Mouse (Mus musculus) CH12.LX (cell line): Measurements from ENCODE around the gene Tmem185a. TPM values are rescaled to one million over a fixed set of nuclear protein-coding genes. Genes with fewer than 3 reads are reported as not detected.

Experiments
- DNase-seq: peaks from one replicate; pipeline ENCODE4 v3.0.0-alpha.2; 2013; ENCODE audit errors: extremely low read depth
- H3K27ac ChIP-seq: 2 replicates; pipeline ENCODE4 v1.5.1; 2012; ENCODE audit warnings: low read depth, mild to moderate bottlenecking, control low read depth, moderate library complexity; ENCODE audit not compliant: insufficient read depth
- H3K27me3 ChIP-seq: replicated peaks from 2 replicates; pipeline ENCODE3; 2012; ENCODE audit warnings: inconsistent platforms
- H3K36me3 ChIP-seq, 2 experiments: replicated peaks in 1 of 2; 2 replicates each; pipeline versions ENCODE3 to v1.6.1; 2012; ENCODE audit warnings: inconsistent platforms in 1 of 2, low read length in 1 of 2, mild to moderate bottlenecking in 1 of 2, mixed read lengths in 1 of 2, moderate library complexity in 1 of 2; ENCODE audit not compliant: control insufficient read depth in 1 of 2, insufficient read depth in 1 of 2
- H3K4me1 ChIP-seq, 2 experiments: 2 replicates each; pipeline ENCODE4 v1.6.1; 2012; ENCODE audit warnings: inconsistent platforms in 1 of 2, moderate library complexity in 1 of 2; ENCODE audit not compliant: insufficient read depth in 2 of 2, control insufficient read depth in 1 of 2
- H3K4me2 ChIP-seq: 2 replicates; pipeline ENCODE4 v1.6.1; 2012; ENCODE audit warnings: low read depth, mild to moderate bottlenecking, control low read depth; ENCODE audit not compliant: poor library complexity, insufficient read depth, severe bottlenecking
- H3K4me3 ChIP-seq, 3 experiments: fragments of 150-350 bp in 1 of 3; sonication (generic) in 1 of 3; replicated peaks in 1 of 3; 2 replicates each; pipeline versions ENCODE3 to v1.5.1; 2011 to 2012; ENCODE audit warnings: low read depth in 2 of 3, low read length in 2 of 3, mild to moderate bottlenecking in 2 of 3, moderate library complexity in 2 of 3, control low read depth in 1 of 3, improper control_type of control experiment in 1 of 3, inconsistent platforms in 1 of 3, mixed read lengths in 1 of 3; ENCODE audit not compliant: poor library complexity in 1 of 3
- H3K79me2 ChIP-seq: replicated peaks from 2 replicates; pipeline ENCODE4 v1.6.1; 2012; ENCODE audit warnings: mild to moderate bottlenecking, moderate library complexity; ENCODE audit not compliant: control insufficient read depth, poor library complexity, insufficient read depth, severe bottlenecking; ENCODE audit errors: extremely low read depth
- H3K9ac ChIP-seq: 2 replicates; pipeline ENCODE4 v1.6.1; 2012; ENCODE audit warnings: low read depth, mild to moderate bottlenecking, control low read depth, moderate library complexity; ENCODE audit not compliant: insufficient read depth
- H3K9me3 ChIP-seq: replicated peaks from 2 replicates; pipeline ENCODE3; 2012; ENCODE audit warnings: low read length, inconsistent platforms, mixed read lengths
- BHLHE40 ChIP-seq: IDR thresholded peaks from 2 replicates; pipeline ENCODE4 v1.6.1; 2011; ENCODE audit warnings: mild to moderate bottlenecking, low read depth, low read length, improper control_type of control experiment
- CHD2 ChIP-seq: IDR thresholded peaks from 2 replicates; pipeline ENCODE4 v1.6.1; 2011; ENCODE audit warnings: low read length, improper control_type of control experiment
- CTCF ChIP-seq, 2 experiments: IDR thresholded peaks in 1 of 2; conservative IDR thresholded peaks in 1 of 2; 2 replicates each; pipeline ENCODE4 v1.5.1; 2011 to 2012; ENCODE audit warnings: low read depth in 2 of 2, low read length in 2 of 2, improper control_type of control experiment in 1 of 2, inconsistent platforms in 1 of 2, mild to moderate bottlenecking in 1 of 2, moderate library complexity in 1 of 2
- E2F4 ChIP-seq: IDR thresholded peaks from 2 replicates; pipeline ENCODE4 v1.6.1; 2011; ENCODE audit warnings: low read depth, low read length, improper control_type of control experiment; ENCODE audit not compliant: insufficient replicate concordance
- ELF1 ChIP-seq: IDR thresholded peaks from 2 replicates; pipeline ENCODE4 v1.6.1; 2014; ENCODE audit warnings: low read depth, mild to moderate bottlenecking, inconsistent platforms, low read length, improper control_type of control experiment
- EP300 ChIP-seq: IDR thresholded peaks from 2 replicates; pipeline ENCODE4 v1.6.1; 2011; ENCODE audit warnings: low read length, improper control_type of control experiment
- ETS1 ChIP-seq: conservative IDR thresholded peaks from 2 replicates; pipeline ENCODE4 v1.6.1; 2012; ENCODE audit warnings: low read depth, mild to moderate bottlenecking, inconsistent platforms, low read length, improper control_type of control experiment, moderate library complexity
- HCFC1 ChIP-seq: IDR thresholded peaks from 2 replicates; pipeline ENCODE4 v1.6.1; 2012; ENCODE audit warnings: low read depth, mild to moderate bottlenecking, inconsistent platforms, low read length, improper control_type of control experiment
- JUN ChIP-seq: IDR thresholded peaks from 2 replicates; pipeline ENCODE4 v1.6.1; 2011; ENCODE audit warnings: low read depth, mild to moderate bottlenecking, low read length, improper control_type of control experiment, moderate library complexity; ENCODE audit not compliant: insufficient read depth
- KAT2A ChIP-seq: IDR thresholded peaks from 2 replicates; pipeline ENCODE4 v1.6.1; 2012; ENCODE audit warnings: low read length, improper control_type of control experiment, inconsistent platforms; ENCODE audit not compliant: insufficient replicate concordance
- MAFK ChIP-seq: IDR thresholded peaks from 2 replicates; pipeline ENCODE4 v1.6.1; 2011; ENCODE audit warnings: low read length, improper control_type of control experiment; ENCODE audit not compliant: insufficient replicate concordance
- MEF2A ChIP-seq: IDR thresholded peaks from 2 replicates; pipeline ENCODE4 v1.6.1; 2014; ENCODE audit warnings: low read depth, mild to moderate bottlenecking, inconsistent platforms, low read length, improper control_type of control experiment, borderline replicate concordance
- MXI1 ChIP-seq: IDR thresholded peaks from 2 replicates; pipeline ENCODE4 v1.6.1; 2011; ENCODE audit warnings: mild to moderate bottlenecking, low read depth, low read length, improper control_type of control experiment
- MYC ChIP-seq: IDR thresholded peaks from 2 replicates; pipeline ENCODE4 v1.6.1; 2011; ENCODE audit warnings: low read depth, mild to moderate bottlenecking, improper control_type of control experiment, low read length
- NRF1 ChIP-seq: IDR thresholded peaks from 2 replicates; pipeline ENCODE4 v1.6.1; 2014; ENCODE audit warnings: low read depth, mild to moderate bottlenecking, inconsistent platforms, low read length, improper control_type of control experiment, moderate library complexity
- PAX5 ChIP-seq: IDR thresholded peaks from 2 replicates; pipeline ENCODE4 v1.6.1; 2012; ENCODE audit warnings: low read length, inconsistent platforms, mixed read lengths
- POLR2A ChIP-seq: IDR thresholded peaks from 2 replicates; pipeline ENCODE4 v1.6.1; 2011; ENCODE audit warnings: low read depth, mild to moderate bottlenecking, improper control_type of control experiment, low read length
- POLR2AphosphoS2 ChIP-seq: IDR thresholded peaks from 2 replicates; pipeline ENCODE4 v1.6.1; 2011; ENCODE audit warnings: low read depth, low read length, improper control_type of control experiment
- RCOR1 ChIP-seq: conservative IDR thresholded peaks from 2 replicates; pipeline ENCODE4 v1.6.1; 2012; ENCODE audit warnings: low read depth, mild to moderate bottlenecking, inconsistent platforms, low read length, improper control_type of control experiment
- SIN3A ChIP-seq: IDR thresholded peaks from 2 replicates; pipeline ENCODE4 v1.6.1; 2012; ENCODE audit warnings: low read length, improper control_type of control experiment, inconsistent platforms
- USF1 ChIP-seq: IDR thresholded peaks from 2 replicates; pipeline ENCODE4 v1.6.1; 2014; ENCODE audit warnings: low read depth, mild to moderate bottlenecking, inconsistent platforms, low read length, improper control_type of control experiment
- ZC3H11A ChIP-seq: IDR thresholded peaks from 2 replicates; pipeline ENCODE4 v1.6.1; 2012; ENCODE audit warnings: low read depth, mild to moderate bottlenecking, inconsistent platforms, low read length, improper control_type of control experiment
- ZKSCAN1 ChIP-seq: IDR thresholded peaks from 2 replicates; pipeline ENCODE4 v1.6.1; 2012; ENCODE audit warnings: low read depth, inconsistent platforms, low read length, improper control_type of control experiment, borderline replicate concordance
- ZMIZ1 ChIP-seq: IDR thresholded peaks from 2 replicates; pipeline ENCODE4 v1.6.1; 2012; ENCODE audit warnings: low read depth, mild to moderate bottlenecking, inconsistent platforms, low read length, improper control_type of control experiment
- ZNF384 ChIP-seq: IDR thresholded peaks from 2 replicates; pipeline ENCODE4 v1.6.1; 2012; ENCODE audit warnings: low read depth, low read length, improper control_type of control experiment, inconsistent platforms
- dilution Hi-C: fragments of 300-500 bp; cut with MboI; formaldehyde crosslinking; loops from 2 replicates; pipeline ENCODE4 v1.14.3; 2020; ENCODE audit warnings: low sequenced_read_pairs; ENCODE audit not compliant: extremely low pct_unique_long_range_greater_than_20kb, extremely low pct_ligation_motif_present
- in situ Hi-C: fragments of 300-500 bp; cut with MboI; formaldehyde crosslinking; loops from 3 replicates; pipeline ENCODE4 v1.14.3; 2019; ENCODE audit warnings: low sequenced_read_pairs, low pct_ligation_motif_present, low pct_unique_long_range_greater_than_20kb, mixed read lengths
- polyA plus RNA-seq: library from polyadenylated mRNA; unstranded; fragments of >175 nt; gene quantifications from 2 replicates; pipeline ENCODE4 v1.2.1, GENCODE M21; 2012; ENCODE audit warnings: low read depth; ENCODE audit not compliant: insufficient read length
- total RNA-seq, 2 experiments: library from RNA; depleted of rRNA; stranded (reverse); fragments of 300-350 nt in 1 of 2; fragments of >200 nt in 1 of 2; gene quantifications; 2 replicates each; pipeline ENCODE4 v1.2.3; 2012 to 2014

Tmem185a gene
- total and polyA plus RNA-seq, 3 experiments: 20.4 to 30.8 (median 25.9) TPM

GRCm38 (mm10) chrX:70478701-70479100, 1.7 kb upstream of the Tmem185a start:
- in situ Hi-C loops: loop anchor here (10.0 kb wide), 1 partner anchor 86 kb away; no protein-coding TSS in a partner anchor
- Histone ChIP-seq H3K79me2 (no peaks in the 10 kb centered on the region), H3K4me2 (no peak overlapping the region), H3K9ac (no peak overlapping the region), H3K27ac (no peak overlapping the region), H3K27me3 (no peaks in the 10 kb centered on the region), H3K9me3 (no peaks in the 10 kb centered on the region), H3K4me1 (peaks cover 3 to 5% of the 10 kb centered on the region in 2 experiments; a peak in 2 of 4 replicates), H3K4me3 (no peak overlapping the region), H3K36me3 (no peaks in the 10 kb centered on the region)
- TF ChIP-seq ZC3H11A: no peak
- no peak for TF ChIP-seq KAT2A
- no peak for TF ChIP-seq ELF1
- TF ChIP-seq MAFK: no peak
- no peak for TF ChIP-seq MEF2A
- TF ChIP-seq PAX5: no peak
- TF ChIP-seq CHD2: no peak
- no peak for TF ChIP-seq ZMIZ1
- TF ChIP-seq ETS1: no peak
- TF ChIP-seq JUN: no peak
- TF ChIP-seq EP300: no peak
- TF ChIP-seq E2F4: no peak
- no peak for TF ChIP-seq SIN3A
- no peak for TF ChIP-seq NRF1
- no peak for TF ChIP-seq BHLHE40
- no peak for TF ChIP-seq MXI1
- no peak for TF ChIP-seq ZKSCAN1
- no peak for TF ChIP-seq RCOR1
- dilution Hi-C loops: no loop called here
- no peak for DNase-seq

- Histone ChIP-seq H3K9ac (no peak overlapping the region), H3K79me2 (no peaks in the 10 kb centered on the region), H3K4me3 (no peak overlapping the region), H3K4me1 (peaks cover 3 to 5% of the 10 kb centered on the region in 2 experiments; a peak in 2 of 4 replicates), H3K9me3 (no peaks in the 10 kb centered on the region), H3K27me3 (no peaks in the 10 kb centered on the region), H3K36me3 (no peaks in the 10 kb centered on the region), H3K27ac (no peak overlapping the region), H3K4me2 (peak overlapping the region; percentile 36; the same call in 1 of the 2 replicates)
- TF ChIP-seq HCFC1: no peak
- TF ChIP-seq USF1: no peak
- TF ChIP-seq ETS1: no peak
- no peak for TF ChIP-seq SIN3A
- TF ChIP-seq ZNF384: no peak
- no peak for TF ChIP-seq ZMIZ1
- no peak for TF ChIP-seq POLR2A
- no peak for TF ChIP-seq POLR2AphosphoS2
- no peak for TF ChIP-seq RCOR1
- no peak for TF ChIP-seq MYC
- TF ChIP-seq CTCF (conservative IDR thresholded peaks at IDR 0.05 in 1 of 2, IDR thresholded peaks at IDR 0.05 in 1 of 2; ENCODE audit: low read depth in 2 of 2, low read length in 2 of 2): no peak
- TF ChIP-seq ZKSCAN1: no peak
- DNase-seq: no peak
- in situ Hi-C loops: loop anchor here (10.0 kb wide), 1 partner anchor 90 kb away; no protein-coding TSS in a partner anchor
- dilution Hi-C loops: no loop called here
Measured at GRCm38 (mm10) chrX:70475215-70475765, 1.7 kb downstream of the Tmem185a start.
